Mouse (Mus musculus): ENCODE data around the gene Nab2. TPM values are rescaled to one million over a fixed set of nuclear protein-coding genes. Genes with fewer than 3 reads are reported as not detected.

Gene Nab2
- polyA plus RNA-seq, 1 experiment from 2014 or later, result 3.9 TPM

GRCm38 (mm10) chr10:127620406-127621190, 47.8 kb downstream of the Nab2 start, which contains the start of gene Lrp1:
TSS of gene Lrp1 (minus strand) at chr10:127621148.
- ATAC-seq (ENCODE audit: low read depth), result peak; percentile 53
- Histone ChIP-seq H3K27me3 (ENCODE audit: control insufficient read depth, insufficient read depth, low read depth, low read length) (peaks cover 36% of the 10 kb centered on the region), H3K36me3 (ENCODE audit: control insufficient read depth, insufficient read depth) (no peaks in the 10 kb centered on the region), H3K9ac (ENCODE audit: low read depth, low read length) (peak within 1 kb of the TSS; percentile 59), H3K4me3 (ENCODE audit: low read depth, low read length) (peak within 1 kb of the TSS; percentile 63), H3K9me3 (replicated peaks; ENCODE audit: control insufficient read depth, low read length) (no peaks in the 10 kb centered on the region), H3K4me1 (ENCODE audit: control insufficient read depth, low read depth, low read length) (peaks cover 14% of the 10 kb centered on the region; the same call in 1 of the 2 replicates), H3K4me2 (ENCODE audit: low read depth, low read length) (peak within 1 kb of the TSS; percentile 74), H3K27ac (ENCODE audit: low read length) (peak within 1 kb of the TSS; percentile 90)
- whole genome bisulfite sequencing (ENCODE audit: insufficient replicate concordance), result 5% methylated on average over 24 of the region's 32 CpGs

DNA sequence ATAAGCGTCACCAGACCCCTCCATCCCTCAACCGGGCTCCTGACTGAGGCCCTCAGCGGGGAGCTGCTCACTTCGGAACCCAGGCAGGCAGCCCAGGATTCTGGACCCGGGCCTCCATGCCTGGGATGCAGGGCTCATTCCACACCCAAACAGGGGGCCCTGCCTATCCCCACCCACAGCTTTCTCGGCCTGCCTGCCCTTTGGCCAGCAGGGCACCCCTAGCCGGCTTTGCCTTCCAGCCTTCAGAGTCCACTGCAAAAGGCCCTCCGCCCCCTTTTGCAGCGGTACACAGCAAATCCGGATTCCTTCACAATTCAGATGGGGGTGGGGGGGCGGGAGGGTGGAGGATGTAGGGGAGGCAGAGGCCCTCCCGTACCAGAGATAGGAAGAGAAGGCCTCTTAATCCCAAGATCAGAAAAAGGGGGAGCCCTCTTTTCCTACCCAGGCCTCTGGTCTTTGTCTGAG, 48.4 kb downstream of the Nab2 start:
- Histone ChIP-seq H3K27me3 (ENCODE audit: control insufficient read depth, insufficient read depth, low read depth, low read length) (peaks cover 36% of the 10 kb centered on the region), H3K4me1 (ENCODE audit: control insufficient read depth, low read depth, low read length) (peaks cover 18% of the 10 kb centered on the region), H3K27ac (ENCODE audit: low read length) (peak overlapping the region; percentile 78), H3K4me3 (ENCODE audit: low read depth, low read length) (peak overlapping the region; percentile 63), H3K4me2 (ENCODE audit: low read depth, low read length) (peak overlapping the region; percentile 74), H3K9ac (ENCODE audit: low read depth, low read length) (peak overlapping the region; percentile 59), H3K9me3 (replicated peaks; ENCODE audit: control insufficient read depth, low read length) (no peaks in the 10 kb centered on the region), H3K36me3 (ENCODE audit: control insufficient read depth, insufficient read depth) (no peaks in the 10 kb centered on the region)
- WGBS (ENCODE audit: insufficient replicate concordance), result 17% methylated on average over 12 of the region's 12 CpGs
- ATAC-seq (ENCODE audit: low read depth), result no peak

GRCm38 (mm10) chr10:127619119-127619721, 49.1 kb downstream of the Nab2 start:
- no peak for ATAC-seq (ENCODE audit: low read depth)
- 22% methylated on average over 8 of the region's 8 CpGs for WGBS (ENCODE audit: insufficient replicate concordance)
- peaks cover 19% of the 10 kb centered on the region for H3K4me1 ChIP-seq (ENCODE audit: control insufficient read depth, low read depth, low read length)

DNA sequence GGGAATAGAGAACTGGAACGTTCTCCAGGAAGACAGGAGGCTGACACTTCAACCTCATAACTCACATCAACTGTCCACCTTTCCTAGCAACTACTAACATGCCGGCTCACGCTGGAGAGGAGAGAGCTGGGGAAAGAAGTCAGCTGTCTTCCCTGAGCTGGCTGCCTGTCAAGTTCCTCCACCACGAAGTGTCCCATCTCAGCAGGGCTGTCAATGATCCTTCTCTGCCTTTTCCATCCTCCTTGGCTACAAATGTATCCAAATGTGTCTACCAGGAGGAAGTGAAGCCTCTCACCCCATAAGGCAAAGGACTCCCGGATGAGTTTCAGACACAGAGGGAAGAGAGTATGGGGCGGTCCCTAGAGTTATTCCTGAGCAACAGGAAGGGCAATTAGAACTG, 50.2 kb downstream of the Nab2 start:
- Histone ChIP-seq H3K4me2 (ENCODE audit: low read depth, low read length) (peak overlapping the region; percentile 74), H3K27ac (ENCODE audit: low read length) (no peak overlapping the region), H3K9me3 (replicated peaks; ENCODE audit: control insufficient read depth, low read length) (no peaks in the 10 kb centered on the region), H3K27me3 (ENCODE audit: control insufficient read depth, insufficient read depth, low read depth, low read length) (peaks cover 36% of the 10 kb centered on the region), H3K9ac (ENCODE audit: low read depth, low read length) (no peak overlapping the region), H3K4me3 (ENCODE audit: low read depth, low read length) (no peak overlapping the region), H3K36me3 (ENCODE audit: control insufficient read depth, insufficient read depth) (no peaks in the 10 kb centered on the region), H3K4me1 (ENCODE audit: control insufficient read depth, low read depth, low read length) (peaks cover 19% of the 10 kb centered on the region)
- no peak for ATAC-seq (ENCODE audit: low read depth)
- WGBS (ENCODE audit: insufficient replicate concordance), result 19% methylated on average over 6 of the region's 6 CpGs

More at GRCm38 (mm10) chr10:127619119-127619721, 49.1 kb downstream of the Nab2 start:
- Histone ChIP-seq H3K4me2 (ENCODE audit: low read depth, low read length) (peak overlapping the region; percentile 74), H3K36me3 (ENCODE audit: control insufficient read depth, insufficient read depth) (no peaks in the 10 kb centered on the region), H3K9ac (ENCODE audit: low read depth, low read length) (peak overlapping the region; percentile 59; the same call in 1 of the 2 replicates), H3K27ac (ENCODE audit: low read length) (peak overlapping the region; percentile 78), H3K9me3 (replicated peaks; ENCODE audit: control insufficient read depth, low read length) (no peaks in the 10 kb centered on the region), H3K4me3 (ENCODE audit: low read depth, low read length) (peak overlapping the region; percentile 63), H3K27me3 (ENCODE audit: control insufficient read depth, insufficient read depth, low read depth, low read length) (peaks cover 36% of the 10 kb centered on the region)

DNA sequence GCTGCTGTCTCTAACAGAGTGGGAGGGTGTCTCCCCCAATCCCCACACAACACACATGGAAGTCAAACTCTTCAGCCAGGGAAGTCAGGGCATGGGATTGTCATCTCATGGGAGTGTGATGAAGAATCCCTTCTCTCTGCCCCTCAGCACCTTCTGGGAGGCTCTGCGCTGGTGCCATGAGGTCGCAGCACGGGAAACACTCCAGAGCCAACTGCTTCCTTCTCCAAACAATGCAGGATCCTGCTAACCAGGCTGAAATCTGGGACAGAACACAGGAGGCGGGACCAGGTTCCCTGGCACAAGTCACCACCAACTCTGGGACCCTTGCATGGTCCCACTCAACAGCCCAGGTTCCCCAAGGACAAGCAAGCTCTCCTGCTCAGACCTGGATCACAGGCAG, 51.1 kb downstream of the Nab2 start:
- ATAC-seq (ENCODE audit: low read depth), result no peak
- H3K4me3 ChIP-seq (ENCODE audit: low read depth, low read length), result no peak overlapping the region
- WGBS (ENCODE audit: insufficient replicate concordance), result 40% methylated on average over 4 of the region's 4 CpGs

GRCm38 (mm10) chr10:127616261-127616679, 52.1 kb downstream of the Nab2 start:
- H3K4me2 ChIP-seq (ENCODE audit: low read depth, low read length), result no peak overlapping the region
- H3K36me3 ChIP-seq (ENCODE audit: control insufficient read depth, insufficient read depth), result no peaks in the 10 kb centered on the region
- peak overlapping the region; percentile 51 for H3K27ac ChIP-seq (ENCODE audit: low read length)
- 35% methylated on average over 7 of the region's 7 CpGs for WGBS (ENCODE audit: insufficient replicate concordance)
- H3K4me3 ChIP-seq (ENCODE audit: low read depth, low read length), result no peak overlapping the region
- H3K9me3 ChIP-seq (replicated peaks; ENCODE audit: control insufficient read depth, low read length), result no peaks in the 10 kb centered on the region
- no peak overlapping the region for H3K9ac ChIP-seq (ENCODE audit: low read depth, low read length)
- H3K27me3 ChIP-seq (ENCODE audit: control insufficient read depth, insufficient read depth, low read depth, low read length), result peaks cover 25% of the 10 kb centered on the region
- H3K4me1 ChIP-seq (ENCODE audit: control insufficient read depth, low read depth, low read length), result peaks cover 22% of the 10 kb centered on the region
- ATAC-seq (ENCODE audit: low read depth), result no peak

More for the DNA sequence above, 51.1 kb downstream of the Nab2 start:
- H3K4me1 ChIP-seq (ENCODE audit: control insufficient read depth, low read depth, low read length), result peaks cover 22% of the 10 kb centered on the region
- peaks cover 35% of the 10 kb centered on the region for H3K27me3 ChIP-seq (ENCODE audit: control insufficient read depth, insufficient read depth, low read depth, low read length)
- no peaks in the 10 kb centered on the region for H3K36me3 ChIP-seq (ENCODE audit: control insufficient read depth, insufficient read depth)
- no peak overlapping the region for H3K4me2 ChIP-seq (ENCODE audit: low read depth, low read length)
- no peak overlapping the region for H3K9ac ChIP-seq (ENCODE audit: low read depth, low read length)
- no peaks in the 10 kb centered on the region for H3K9me3 ChIP-seq (replicated peaks; ENCODE audit: control insufficient read depth, low read length)
- H3K27ac ChIP-seq (ENCODE audit: low read length), result peak overlapping the region; percentile 51; the same call in 1 of the 2 replicates

DNA sequence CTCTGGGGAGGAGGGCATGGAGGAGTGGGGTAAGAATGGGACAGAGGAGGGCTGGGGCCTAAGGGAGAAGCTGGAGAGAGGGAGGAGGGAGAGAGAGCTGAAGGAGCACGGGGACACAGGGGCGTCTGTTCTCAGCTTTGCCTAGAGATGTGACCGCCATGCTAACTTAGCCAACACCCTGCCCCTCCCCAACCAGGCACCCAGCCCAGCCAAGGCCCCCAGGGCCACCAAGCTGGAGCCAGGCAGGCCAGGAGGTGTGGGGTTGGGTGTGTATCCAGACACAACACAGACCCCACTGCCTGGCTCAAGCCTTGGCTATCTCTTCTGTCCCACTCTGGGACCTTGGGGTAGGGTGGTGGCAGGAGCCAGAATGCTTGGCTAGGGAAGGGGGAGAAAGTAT, 52.8 kb downstream of the Nab2 start:
- H3K27ac ChIP-seq (ENCODE audit: low read length), result no peak overlapping the region
- H3K36me3 ChIP-seq (ENCODE audit: control insufficient read depth, insufficient read depth), result peaks cover 2% of the 10 kb centered on the region; the same call in 1 of the 2 replicates
- peaks cover 22% of the 10 kb centered on the region for H3K4me1 ChIP-seq (ENCODE audit: control insufficient read depth, low read depth, low read length)
- 42% methylated on average over 2 of the region's 3 CpGs for WGBS (ENCODE audit: insufficient replicate concordance)
- no peak overlapping the region for H3K4me3 ChIP-seq (ENCODE audit: low read depth, low read length)
- H3K9ac ChIP-seq (ENCODE audit: low read depth, low read length), result no peak overlapping the region
- H3K9me3 ChIP-seq (replicated peaks; ENCODE audit: control insufficient read depth, low read length), result no peaks in the 10 kb centered on the region
- no peak for ATAC-seq (ENCODE audit: low read depth)
- no peak overlapping the region for H3K4me2 ChIP-seq (ENCODE audit: low read depth, low read length)
- peaks cover 19% of the 10 kb centered on the region for H3K27me3 ChIP-seq (ENCODE audit: control insufficient read depth, insufficient read depth, low read depth, low read length)

DNA sequence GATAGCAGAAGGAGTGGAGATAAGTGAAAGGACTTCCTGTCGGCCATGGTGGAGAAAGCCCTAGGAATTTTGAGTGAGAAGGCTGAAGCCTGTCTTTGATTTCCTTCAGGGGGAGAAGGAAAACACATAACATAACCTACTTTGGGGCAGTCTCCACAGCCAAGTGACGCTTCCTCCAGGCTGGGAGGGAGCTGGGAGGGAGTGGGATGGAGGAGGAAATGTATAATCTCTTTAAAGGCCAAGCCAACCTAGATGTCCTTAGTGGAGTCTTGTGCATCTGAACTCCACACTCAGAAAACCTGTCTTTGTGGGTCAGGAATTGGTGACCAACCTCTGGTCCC, 53.4 kb downstream of the Nab2 start:
- Histone ChIP-seq H3K9ac (ENCODE audit: low read depth, low read length) (no peak overlapping the region), H3K4me2 (ENCODE audit: low read depth, low read length) (no peak overlapping the region), H3K4me1 (ENCODE audit: control insufficient read depth, low read depth, low read length) (peaks cover 22% of the 10 kb centered on the region), H3K36me3 (ENCODE audit: control insufficient read depth, insufficient read depth) (peaks cover 4% of the 10 kb centered on the region; the same call in 1 of the 2 replicates), H3K27ac (ENCODE audit: low read length) (no peak overlapping the region), H3K9me3 (replicated peaks; ENCODE audit: control insufficient read depth, low read length) (no peaks in the 10 kb centered on the region), H3K4me3 (ENCODE audit: low read depth, low read length) (no peak overlapping the region), H3K27me3 (ENCODE audit: control insufficient read depth, insufficient read depth, low read depth, low read length) (peaks cover 13% of the 10 kb centered on the region)
- 12% methylated on average over 2 of the region's 2 CpGs for WGBS (ENCODE audit: insufficient replicate concordance)
- ATAC-seq (ENCODE audit: low read depth), result no peak

Data from liver, embryonic 16.5 days (tissue).